ENCODE assay signal across 14 mouse cellular contexts in the genomic region with DNA sequence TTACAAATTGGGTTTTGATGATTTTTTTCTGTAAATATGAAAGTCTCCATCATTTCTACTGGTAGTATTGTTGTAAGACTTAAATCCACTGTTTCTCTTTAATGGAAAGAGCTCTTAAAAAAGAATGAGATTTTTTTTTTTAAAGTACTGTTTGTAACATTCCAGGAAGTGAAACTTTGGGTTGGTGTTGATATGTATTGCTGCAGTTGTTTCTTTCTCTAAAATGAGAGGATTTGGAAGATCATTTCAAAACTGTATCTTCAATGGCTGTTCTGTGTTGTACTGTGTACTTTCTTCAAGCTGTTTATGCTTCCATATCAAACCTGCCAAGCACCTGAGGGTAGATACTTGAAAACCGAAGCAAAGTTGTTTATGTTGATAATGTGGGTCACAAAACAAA.
"Had no signal": no experiment of that assay in that cellular context is flagged by ENCODE, and none has a peak within 500 bp of the region (broad histone marks: within the 10 kb centered on the region; RNA-seq: fewer than 3 reads in every experiment).

No protein-coding gene starts in this region.

- ATAC-seq: midbrain, embryonic 15.5 days had no signal

- H3K9me3 ChIP-seq: limb, embryonic 15.5 days; liver, embryonic 13.5 days; megakaryocyte, embryonic 14.5 days; midbrain, embryonic 15.5 days; neural tube, embryonic 13.5 days had no signal

- H3K27ac ChIP-seq: kidney, postnatal 0 days; left cerebral cortex, adult 2 months; limb, embryonic 15.5 days; liver, embryonic 13.5 days; midbrain, embryonic 15.5 days; neural tube, embryonic 13.5 days; stomach, postnatal 0 days had no signal

- H3K4me2 ChIP-seq: limb, embryonic 15.5 days; liver, embryonic 13.5 days; midbrain, embryonic 11.5 days; midbrain, embryonic 15.5 days; neural tube, embryonic 13.5 days had no signal

- H3K4me3 ChIP-seq: left cerebral cortex, adult 2 months; limb, embryonic 15.5 days; liver, embryonic 13.5 days; megakaryocyte, embryonic 14.5 days; midbrain, embryonic 15.5 days; neural tube, embryonic 13.5 days had no signal

- DNase-seq: kidney, adult 9 months; kidney, postnatal 36 days; liver, embryonic 13.5 days; lung, adult 18-20 months; retina, postnatal 1 day; thymus, postnatal 4 days had no signal

- H3K9ac ChIP-seq: limb, embryonic 15.5 days; liver, embryonic 13.5 days; midbrain, embryonic 15.5 days; neural tube, embryonic 13.5 days had no signal

- H3K36me3 ChIP-seq: limb, embryonic 15.5 days; midbrain, embryonic 15.5 days; neural tube, embryonic 13.5 days had no signal

- H3K27me3 ChIP-seq: limb, embryonic 15.5 days; liver, embryonic 13.5 days; megakaryocyte, embryonic 14.5 days; midbrain, embryonic 15.5 days; neural tube, embryonic 13.5 days had no signal
